Mouse (Mus musculus) MEL (cell line): Measurements from ENCODE around the gene Fam171a1.

Experiments used
- CHD1 ChIP-seq: IDR thresholded peaks from 2 replicates; pipeline ENCODE4 v1.6.1; 2012; ENCODE audit warnings: low read depth, mild to moderate bottlenecking, inconsistent platforms, low read length, improper control_type of control experiment
- CTCF ChIP-seq, 3 experiments: IDR thresholded peaks in 2 of 3; conservative IDR thresholded peaks in 1 of 3; 2 replicates each; pipeline ENCODE4 v1.5.1; 2011 to 2012; ENCODE audit warnings: low read length in 3 of 3, low read depth in 2 of 3, mild to moderate bottlenecking in 2 of 3, improper control_type of control experiment in 1 of 3, inconsistent platforms in 1 of 3, mixed read lengths in 1 of 3, moderate library complexity in 1 of 3; ENCODE audit not compliant: control insufficient read depth in 1 of 3, insufficient read depth in 1 of 3, poor library complexity in 1 of 3, severe bottlenecking in 1 of 3
- ELF1 ChIP-seq: IDR thresholded peaks from 2 replicates; pipeline ENCODE4 v1.6.1; 2014; ENCODE audit warnings: low read depth, mild to moderate bottlenecking, inconsistent platforms, low read length, improper control_type of control experiment, moderate library complexity
- EP300 ChIP-seq, 2 experiments: IDR thresholded peaks; 2 replicates each; pipeline ENCODE4 v1.6.1; 2011; ENCODE audit warnings: improper control_type of control experiment in 2 of 2, low read length in 2 of 2, low read depth in 1 of 2, mild to moderate bottlenecking in 1 of 2
- GATA1 ChIP-seq: IDR thresholded peaks from 2 replicates; pipeline ENCODE4 v1.6.1; 2011; ENCODE audit warnings: low read depth, low read length, improper control_type of control experiment
- HCFC1 ChIP-seq: IDR thresholded peaks from 2 replicates; pipeline ENCODE4 v1.6.1; 2012; ENCODE audit warnings: low read depth, mild to moderate bottlenecking, inconsistent platforms, low read length, improper control_type of control experiment, moderate library complexity
- MXI1 ChIP-seq: IDR thresholded peaks from 2 replicates; pipeline ENCODE4 v1.6.1; 2011; ENCODE audit warnings: mild to moderate bottlenecking, low read depth, low read length, improper control_type of control experiment
- POLR2A ChIP-seq, 2 experiments: IDR thresholded peaks; 2 replicates each; pipeline ENCODE4 v1.6.1; 2011 to 2012; ENCODE audit warnings: low read length in 2 of 2, mild to moderate bottlenecking in 2 of 2, control low read depth in 1 of 2, improper control_type of control experiment in 1 of 2, low read depth in 1 of 2, moderate library complexity in 1 of 2; ENCODE audit not compliant: control insufficient read depth in 1 of 2, insufficient read depth in 1 of 2, poor library complexity in 1 of 2
- RAD21 ChIP-seq: IDR thresholded peaks from 2 replicates; pipeline ENCODE4 v1.6.1; 2011; ENCODE audit warnings: mild to moderate bottlenecking, low read depth, low read length, improper control_type of control experiment
- TBP ChIP-seq: IDR thresholded peaks from 2 replicates; pipeline ENCODE4 v1.8.0; 2011; ENCODE audit warnings: low read depth, low read length, improper control_type of control experiment
- USF1 ChIP-seq: IDR thresholded peaks from 2 replicates; pipeline ENCODE4 v1.6.1; 2014; ENCODE audit warnings: low read depth, mild to moderate bottlenecking, inconsistent platforms, low read length, improper control_type of control experiment, moderate library complexity

DNA sequence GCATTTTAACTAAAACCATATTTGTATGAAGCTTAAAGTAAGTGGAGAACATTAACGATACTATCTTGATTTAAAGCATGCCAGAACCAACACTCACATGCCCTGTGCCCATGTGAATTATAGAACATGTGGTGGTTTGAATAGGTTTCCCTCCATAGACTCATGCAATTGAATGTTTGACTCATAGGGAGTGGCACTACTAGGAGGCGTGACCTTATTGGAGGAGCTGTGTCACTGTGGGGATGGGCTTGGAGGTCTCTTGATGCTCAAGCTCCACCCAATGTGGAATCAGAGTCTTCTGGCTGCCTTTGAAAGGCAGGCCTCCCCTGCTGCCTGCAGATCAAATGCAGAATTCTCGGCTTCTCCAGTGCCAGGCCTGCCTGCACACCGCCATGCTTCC is 27.8 kb downstream of the Fam171a1 start:
- TF ChIP-seq CTCF (IDR thresholded peaks at IDR 0.05 in 2 of 3, conservative IDR thresholded peaks at IDR 0.05 in 1 of 3; ENCODE audit: control insufficient read depth in 1 of 3, insufficient read depth in 1 of 3, low read depth in 2 of 3, low read length in 3 of 3, poor library complexity in 1 of 3, severe bottlenecking in 1 of 3) (no peak), USF1 (no peak), EP300 (IDR thresholded peaks at IDR 0.05; ENCODE audit: low read depth in 1 of 2, low read length in 2 of 2) (no peak), TBP (no peak), POLR2A (IDR thresholded peaks at IDR 0.05; ENCODE audit: control insufficient read depth in 1 of 2, insufficient read depth in 1 of 2, low read depth in 1 of 2, low read length in 2 of 2, poor library complexity in 1 of 2) (no peak), HCFC1 (no peak), GATA1 (no peak), ELF1 (no peak), RAD21 (no peak), CHD1 (no peak), MXI1 (no peak)
